Mouse (Mus musculus): ENCODE data around the gene Mycbp.

GRCm38 (mm10) chr4:123856888-123857287 is 47.7 kb upstream of the Mycbp start:
- TF ChIP-seq CTCF (IDR thresholded peaks at IDR 0.05; ENCODE audit: control insufficient read depth, insufficient read depth, insufficient read length) = no peak
- no peak for TF ChIP-seq CEBPB (IDR thresholded peaks at IDR 0.05; ENCODE audit: low read depth)
- TF ChIP-seq MAX (IDR thresholded peaks at IDR 0.05) = no peak
